Mouse (Mus musculus) bone marrow, adult 2 months (tissue): ENCODE measurements at regions not wholly inside any gene's neighbourhood (a gene's known extent, or its start where the extent isn't known, plus 50 kb on each side); places are given as distances from the start of the nearest gene placed in this dataset.

Experiments
- H3K27ac ChIP-seq: fragments of 200-500 bp; 2 replicates; pipeline ENCODE4 v1.5.1; 2012; ENCODE audit warnings: low read depth, mild to moderate bottlenecking, control low read depth, inconsistent platforms, low read length; ENCODE audit not compliant: control insufficient read depth, poor library complexity, insufficient read depth
- H3K4me1 ChIP-seq: fragments of 200-500 bp; 2 replicates; pipeline ENCODE4 v1.6.1; 2011; ENCODE audit warnings: low read length; ENCODE audit not compliant: control insufficient read depth, insufficient read depth
- H3K4me3 ChIP-seq: fragments of 200-500 bp; replicated peaks from 2 replicates; pipeline ENCODE3; 2011; ENCODE audit warnings: mild to moderate bottlenecking, low read depth, low read length, control low read depth; ENCODE audit not compliant: control insufficient read depth
- CTCF ChIP-seq: fragments of 200-500 bp; IDR thresholded peaks from 2 replicates; pipeline ENCODE4 v1.5.1; 2011; ENCODE audit warnings: low read length, control low read depth; ENCODE audit not compliant: control insufficient read depth, insufficient read depth
- POLR2A ChIP-seq: fragments of 200-500 bp; IDR thresholded peaks from 2 replicates; pipeline ENCODE4 v1.6.1; 2011; ENCODE audit warnings: low read depth, mild to moderate bottlenecking, control low read depth, low read length, borderline replicate concordance; ENCODE audit not compliant: control insufficient read depth
- WGBS: fragments of 180-500 bp; shearing (Covaris S2); methylation state at CpG from one replicate; pipeline ENCODE4 v1.1.7; 2018; 5-methylcytosine and 5-hydroxymethylcytosine counted together

- Histone ChIP-seq H3K4me1 (no peaks in the 10 kb centered on the region; the same call in 1 of the 2 replicates), H3K27ac (no peak overlapping the region), H3K4me3 (no peak overlapping the region)
- WGBS: 81% methylated on average over 3 of the region's 3 CpGs
- no peak for TF ChIP-seq POLR2A
- TF ChIP-seq CTCF: no peak
Measured at GRCm38 (mm10) chr4:55475409-55475808, 56.9 kb downstream of the Klf4 start.

GRCm38 (mm10) chr4:55474044-55474788 is 58.0 kb downstream of the Klf4 start:
- TF ChIP-seq POLR2A: no peak
- no peak for TF ChIP-seq CTCF
- H3K4me1 ChIP-seq: peaks cover 2% of the 10 kb centered on the region; the same call in 1 of the 2 replicates
- 84% methylated on average over 16 of the region's 16 CpGs for WGBS
- no peak overlapping the region for H3K4me3 ChIP-seq
- no peak overlapping the region for H3K27ac ChIP-seq

GRCm38 (mm10) chr4:55472649-55473048 is 59.6 kb downstream of the Klf4 start:
- Histone ChIP-seq H3K27ac (no peak overlapping the region), H3K4me1 (peaks cover 2% of the 10 kb centered on the region; the same call in 1 of the 2 replicates), H3K4me3 (no peak overlapping the region)
- TF ChIP-seq CTCF (no peak), POLR2A (no peak)
- WGBS: 31% methylated on average over 2 of the region's 2 CpGs

- H3K27ac ChIP-seq: no peak overlapping the region
- 65% methylated on average over 13 of the region's 13 CpGs for WGBS
- H3K4me1 ChIP-seq: peaks cover 2% of the 10 kb centered on the region; the same call in 1 of the 2 replicates
- no peak overlapping the region for H3K4me3 ChIP-seq
- no peak for TF ChIP-seq CTCF
- no peak for TF ChIP-seq POLR2A
Measured at GRCm38 (mm10) chr4:55470779-55471663, 61.2 kb downstream of the Klf4 start.

- H3K4me1 ChIP-seq: no peaks in the 10 kb centered on the region; the same call in 1 of the 2 replicates
- no peak overlapping the region for H3K4me3 ChIP-seq
- no peak for TF ChIP-seq POLR2A
- no peak for TF ChIP-seq CTCF
- 30% methylated on average over 8 of the region's 8 CpGs for WGBS
- H3K27ac ChIP-seq: no peak overlapping the region
Measured at GRCm38 (mm10) chr4:55464192-55464591, 68.1 kb downstream of the Klf4 start.

DNA sequence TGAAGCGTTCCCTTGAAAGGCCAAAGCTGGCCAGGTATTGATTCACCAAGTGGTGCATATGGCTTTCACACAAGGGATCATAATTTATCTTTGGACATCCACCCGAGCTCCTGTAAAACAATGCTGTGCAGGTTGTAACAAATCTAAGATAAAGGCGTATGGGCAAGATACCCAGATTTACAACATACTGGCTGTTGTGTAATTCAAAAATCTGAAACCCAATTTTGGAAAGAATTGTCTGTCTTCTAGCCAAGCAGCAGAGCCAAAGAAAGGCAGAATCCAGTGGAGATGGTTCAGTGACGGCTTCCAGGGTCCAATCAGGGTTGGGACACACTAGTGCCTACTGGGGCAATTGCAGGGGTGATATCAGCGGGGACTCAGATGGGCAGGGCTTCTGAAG is 70.3 kb downstream of the Klf4 start:
- no peak overlapping the region for H3K27ac ChIP-seq
- no peak overlapping the region for H3K4me3 ChIP-seq
- 73% methylated on average over 5 of the region's 5 CpGs for WGBS
- H3K4me1 ChIP-seq: no peaks in the 10 kb centered on the region
- TF ChIP-seq POLR2A (no peak), CTCF (no peak)

DNA sequence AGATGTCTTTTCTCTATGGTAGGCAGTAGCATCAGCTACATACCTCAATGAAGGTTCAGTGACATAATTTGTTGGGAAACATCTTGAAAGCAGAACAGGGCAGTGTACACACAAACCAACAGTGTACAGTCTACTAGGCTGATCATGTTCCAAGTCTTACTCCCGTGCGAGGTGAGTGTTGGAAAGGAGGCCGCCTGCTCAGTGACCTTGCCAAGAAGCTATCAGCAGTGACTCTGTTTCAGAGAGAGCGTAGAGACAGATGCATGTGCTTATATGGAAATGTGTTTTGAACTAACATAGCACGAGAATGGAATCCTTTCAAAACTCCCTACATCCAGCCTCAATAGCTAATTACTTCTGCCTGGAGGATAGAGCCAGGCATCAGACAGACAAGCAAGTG is 78.4 kb downstream of the Klf4 start:
- TF ChIP-seq POLR2A (no peak), CTCF (no peak)
- Histone ChIP-seq H3K4me1 (no peaks in the 10 kb centered on the region), H3K27ac (no peak overlapping the region), H3K4me3 (no peak overlapping the region)
- WGBS: 86% methylated on average over 5 of the region's 5 CpGs

- Histone ChIP-seq H3K4me1 (no peaks in the 10 kb centered on the region), H3K27ac (no peak overlapping the region), H3K4me3 (no peak overlapping the region)
- TF ChIP-seq POLR2A (no peak), CTCF (no peak)
- WGBS: 75% methylated on average over 6 of the region's 6 CpGs
Measured at GRCm38 (mm10) chr4:55452546-55452945, 79.7 kb downstream of the Klf4 start.
